Mouse (Mus musculus): Measurements from ENCODE around the gene Nectin3.

GRCm38 (mm10) chr16:46389415-46390033, 108.8 kb downstream of the Nectin3 start:
- TF ChIP-seq EP300 (IDR thresholded peaks at IDR 0.05; ENCODE audit: low read depth), result no peak
- no peak for TF ChIP-seq CTCF (IDR thresholded peaks at IDR 0.05; ENCODE audit: low read depth)

Data from heart, postnatal 0 days (tissue).